Comparison of ENCODE assay signal across 9 mouse cellular contexts in the genomic region with DNA sequence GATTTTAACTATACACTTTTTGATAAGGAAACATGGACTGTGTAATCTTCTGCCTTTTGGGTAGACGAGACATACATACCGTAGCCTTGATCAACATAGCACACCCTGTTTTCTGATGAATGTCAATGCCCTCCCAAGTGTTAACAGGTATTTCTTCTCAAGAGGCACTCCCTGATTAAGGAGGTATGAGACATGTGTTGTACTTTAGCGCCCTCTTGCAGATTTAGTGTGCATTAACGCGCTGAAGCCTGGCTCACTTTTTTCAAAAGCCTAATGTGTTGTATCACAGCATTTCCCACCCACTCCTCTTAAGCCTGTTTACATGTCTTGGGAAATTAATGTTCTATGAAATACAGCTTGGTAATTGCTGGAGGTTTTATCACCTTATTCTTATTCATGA. TPM values are rescaled to one million over a fixed set of nuclear protein-coding genes. Genes with fewer than 3 reads are reported as not detected.
A peak's percentile ranks its signal among the peaks of the same experiment; 100 is the strongest.
DNase-seq lines count a peak whose midpoint lies in the region; ATAC-seq and TF ChIP-seq lines count a peak whose summit lies in the region.
"Had no signal": no experiment of that assay in that cellular context is flagged by ENCODE, and none has a peak within 500 bp of the region (broad histone marks: within the 10 kb centered on the region; RNA-seq: fewer than 3 reads in every experiment).

No protein-coding gene starts in this region.

- no peaks in the 10 kb centered on the region for H3K4me1 ChIP-seq in heart, postnatal 0 days (ENCODE audit: control insufficient read depth, insufficient read depth)
- H3K4me1 ChIP-seq: embryonic facial prominence, embryonic 12.5 days had no signal

- 36% methylated on average over 5 of the region's 5 CpGs for WGBS in heart, postnatal 0 days

- H3K27me3 ChIP-seq in heart, postnatal 0 days (ENCODE audit: control insufficient read depth, insufficient read depth, low read length) = no peaks in the 10 kb centered on the region
- H3K27me3 ChIP-seq: embryonic facial prominence, embryonic 12.5 days had no signal

- no peak overlapping the region for H3K27ac ChIP-seq in heart, postnatal 0 days (ENCODE audit: low read depth)
- H3K27ac ChIP-seq: embryonic facial prominence, embryonic 12.5 days had no signal

- intact Hi-C loops in heart, postnatal 25 days (cut with DNase I) = loop anchor here (5.0 kb wide), 1 partner anchor 799 kb away; no protein-coding TSS in a partner anchor

- no peaks in the 10 kb centered on the region for H3K9me3 ChIP-seq in heart, postnatal 0 days (replicated peaks; ENCODE audit: control insufficient read depth, low read length)
- H3K9me3 ChIP-seq: embryonic facial prominence, embryonic 12.5 days had no signal

- 0 out of 2 replicates have a peak, but pooled peaks have one; percentile 51 for ATAC-seq in heart, postnatal 0 days (ENCODE audit: insufficient read depth, low read depth)

- no peak overlapping the region for H3K9ac ChIP-seq in heart, postnatal 0 days (replicated peaks; ENCODE audit: low read depth, low read length)
- H3K9ac ChIP-seq: embryonic facial prominence, embryonic 12.5 days had no signal

- no peak overlapping the region for H3K4me3 ChIP-seq in heart, postnatal 0 days (ENCODE audit: low read depth, low read length)
- H3K4me3 ChIP-seq: embryonic facial prominence, embryonic 12.5 days had no signal

- peak; percentile 61 for TF ChIP-seq CTCF in heart, postnatal 0 days (IDR thresholded peaks at IDR 0.05; ENCODE audit: low read depth)

- H3K36me3 ChIP-seq in heart, postnatal 0 days (replicated peaks; ENCODE audit: control insufficient read depth, insufficient read depth, low read length) = 0 out of 2 replicates have a peak, but pooled peaks cover 7% of the 10 kb centered on the region
- H3K36me3 ChIP-seq: embryonic facial prominence, embryonic 12.5 days had no signal

- TF ChIP-seq EP300 in heart, postnatal 0 days (IDR thresholded peaks at IDR 0.05; ENCODE audit: low read depth) = no peak

- no peak overlapping the region for H3K4me2 ChIP-seq in heart, postnatal 0 days (ENCODE audit: low read depth, low read length)
- H3K4me2 ChIP-seq: embryonic facial prominence, embryonic 12.5 days had no signal

- DNase-seq in heart, postnatal 0 days (ENCODE audit: low spot score) = peak; percentile 30
- DNase-seq in heart, postnatal 25 days (ENCODE audit: low spot score) = no peak
- DNase-seq in B cell, adult 2 months = peak; percentile 27 to 36
- DNase-seq in NIH3T3 (ENCODE audit: low read depth) = peak; percentile 49
- DNase-seq in frontal cortex, postnatal 10 days (ENCODE audit: low spot score in 2 of 2) = peak; percentile 5 to 15
- DNase-seq in lung, postnatal 25 days (ENCODE audit: low spot score) = peak; percentile 39
- peak; percentile 12 to 29 for DNase-seq in thymus, postnatal 36 days
- DNase-seq in yolk sac, embryonic 10.5 days (ENCODE audit: low spot score) = no peak

RNA-seq across cellular contexts. Expression of gene Mtmr1, which starts 17.0 kb away (rescaled TPM):
- total RNA-seq in heart, postnatal 0 days (2014; rRNA removed; ENCODE audit: low replicate concordance) = 30.1 and 83.1 TPM in 2 replicates
- 10.6 and 12.7 TPM in 2 replicates for polyA plus RNA-seq in heart, postnatal 0 days (2015; fragmentation: Nextera tagmentation; extraction: Ambion mirVana)
- 10 to 100 TPM; 27.6 to 27.8 TPM for total RNA-seq in heart, postnatal 25 days (2021)

Comparison
In these comparisons a context has a peak if more than half of its experiments do, and no peak if none do; other contexts are left out.
1. DNase-seq: peak in heart, postnatal 0 days (single experiment), B cell, adult 2 months (2 of 2), NIH3T3 (single experiment), frontal cortex, postnatal 10 days (2 of 2), lung, postnatal 25 days (single experiment) and thymus, postnatal 36 days (2 of 2); none in heart, postnatal 25 days (single experiment) and yolk sac, embryonic 10.5 days (single experiment).